Mouse (Mus musculus) urinary bladder, adult 2 months (tissue): ENCODE data around the gene Hist1h2ak. TPM values are rescaled to one million over a fixed set of nuclear protein-coding genes. Genes with fewer than 3 reads are reported as not detected.
"Not testable (repeated sequence)": the region's sequence is repeated elsewhere in the genome, so short reads cannot be mapped to it uniquely, and the experiment has no call there.

Experiments
- DNase-seq: peaks from one replicate; pipeline ENCODE4 v3.0.0; 2022; ENCODE audit warnings: low spot score
- polyA plus RNA-seq: library from polyadenylated mRNA; depleted of rRNA; stranded (reverse); fragments of >200 nt; gene quantifications from 2 replicates; pipeline ENCODE4 v1.2.3, GENCODE M21; 2012

Gene Hist1h2ak
- polyA plus RNA-seq, 1 experiment: not detected

DNA sequence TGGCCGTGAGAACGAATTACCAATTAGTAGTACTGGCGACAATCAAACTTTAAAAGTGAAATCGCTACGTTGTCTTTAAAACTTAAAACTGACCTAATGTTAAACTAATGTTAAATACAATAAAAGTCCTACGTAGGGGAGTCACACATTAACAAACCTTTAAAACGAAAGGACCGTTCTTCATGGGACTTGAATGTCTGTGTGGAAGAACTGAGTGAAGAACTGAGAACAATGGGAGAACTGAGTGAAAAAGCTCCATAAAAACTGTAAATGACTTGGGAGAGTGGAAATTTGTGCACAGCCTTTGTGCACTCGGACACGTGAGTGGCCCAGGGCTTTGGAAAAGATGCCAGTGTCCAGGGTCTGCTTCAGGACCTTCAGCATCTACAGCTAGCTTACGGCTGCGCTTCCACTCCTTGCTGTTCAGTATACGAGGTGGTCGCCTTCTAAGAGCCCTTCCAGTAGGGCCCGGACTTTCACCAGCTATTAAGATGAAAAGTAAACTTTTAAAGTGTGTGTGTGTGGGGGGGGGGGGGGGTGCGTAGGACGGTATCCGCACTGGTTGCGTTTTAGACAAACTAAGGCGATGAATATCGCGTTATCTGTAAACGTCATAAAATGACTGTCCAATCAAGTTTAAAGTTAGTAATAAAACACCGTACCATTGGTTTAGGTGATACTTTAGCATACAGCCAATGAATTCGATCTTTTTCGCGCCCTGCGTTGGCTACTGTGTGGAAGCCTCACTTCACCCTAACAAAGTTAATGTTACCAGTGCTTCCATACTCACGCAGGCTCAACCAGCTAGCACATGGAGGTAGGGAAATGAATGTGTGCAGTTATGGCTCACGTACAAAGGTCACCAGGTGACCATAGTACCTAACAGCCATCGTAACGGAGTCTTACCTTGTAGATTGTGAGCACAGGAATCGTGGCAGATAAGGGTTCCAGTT is 25.5 kb upstream of the Hist1h2ak start:
- DNase-seq: no peak

DNA sequence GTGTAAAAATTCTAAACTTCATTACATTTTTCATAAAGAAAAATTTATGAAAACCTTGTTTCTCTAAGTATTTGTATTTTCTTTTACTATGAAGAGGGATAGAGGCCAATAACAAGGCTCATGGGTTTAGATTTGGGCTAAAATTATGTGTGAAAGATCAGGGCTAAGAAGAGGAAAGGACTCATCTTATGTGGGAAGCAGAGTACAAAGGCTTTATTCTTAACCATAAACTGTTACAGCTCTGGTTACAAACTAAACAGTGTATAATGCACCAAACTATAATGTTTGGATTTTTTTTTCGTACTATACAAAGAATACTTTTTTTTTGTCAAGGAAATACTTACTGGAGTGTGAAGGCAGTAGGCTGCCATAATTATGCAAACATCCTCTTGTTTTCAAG is 2.1 kb upstream of the Hist1h2ak start:
- no peak for DNase-seq

DNA sequence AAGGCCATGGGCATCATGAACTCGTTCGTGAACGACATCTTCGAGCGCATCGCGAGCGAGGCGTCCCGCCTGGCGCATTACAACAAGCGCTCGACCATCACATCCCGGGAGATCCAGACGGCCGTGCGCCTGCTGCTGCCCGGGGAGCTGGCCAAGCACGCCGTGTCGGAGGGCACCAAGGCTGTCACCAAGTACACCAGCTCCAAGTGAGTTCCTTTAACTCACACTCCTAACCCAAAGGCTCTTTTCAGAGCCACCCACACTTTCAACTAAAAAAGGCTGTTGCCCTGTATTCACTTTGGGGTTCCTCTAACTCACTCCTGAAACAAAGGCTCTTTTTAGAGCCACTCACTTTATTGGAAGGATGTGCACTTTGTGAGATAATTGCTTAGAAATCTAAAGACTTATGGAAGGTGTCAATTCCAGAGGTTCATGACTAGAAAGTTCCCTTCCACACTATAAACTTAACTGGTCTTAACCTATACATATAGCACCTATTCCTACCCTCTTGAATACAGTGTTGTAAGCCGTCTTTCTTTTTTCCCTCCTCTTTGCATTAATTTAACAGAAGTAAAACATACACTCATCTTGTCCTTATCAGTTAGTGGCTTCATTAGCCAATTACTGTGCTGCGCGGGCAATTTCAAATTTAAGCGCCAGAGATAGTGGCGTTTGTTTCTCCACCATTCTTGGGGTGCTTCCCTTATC is 821 bp upstream of the Hist1h2ak start:
- DNase-seq: not testable (repeated sequence)

DNA sequence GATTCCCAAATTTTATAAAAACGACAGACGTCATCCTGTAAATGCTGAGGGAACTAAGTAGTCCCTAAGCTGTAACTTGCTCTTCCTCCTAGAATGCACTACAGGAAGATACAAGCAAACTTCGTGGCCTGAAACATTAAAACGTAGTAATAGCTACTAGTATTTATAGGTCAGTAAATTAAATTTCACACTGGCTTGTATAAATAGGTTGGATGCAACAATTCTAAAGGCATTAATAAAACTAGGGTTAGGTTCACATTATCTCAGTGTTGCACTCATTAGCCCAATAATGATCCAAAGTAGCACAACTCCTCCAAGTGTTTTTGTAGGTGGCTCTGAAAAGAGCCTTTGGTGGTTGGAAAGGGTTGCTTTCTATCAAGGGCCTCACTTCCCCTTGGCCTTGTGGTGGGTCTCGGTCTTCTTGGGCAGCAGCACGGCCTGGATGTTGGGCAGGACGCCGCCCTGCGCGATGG is 540 bp downstream of the Hist1h2ak start:
- no peak for DNase-seq

DNA sequence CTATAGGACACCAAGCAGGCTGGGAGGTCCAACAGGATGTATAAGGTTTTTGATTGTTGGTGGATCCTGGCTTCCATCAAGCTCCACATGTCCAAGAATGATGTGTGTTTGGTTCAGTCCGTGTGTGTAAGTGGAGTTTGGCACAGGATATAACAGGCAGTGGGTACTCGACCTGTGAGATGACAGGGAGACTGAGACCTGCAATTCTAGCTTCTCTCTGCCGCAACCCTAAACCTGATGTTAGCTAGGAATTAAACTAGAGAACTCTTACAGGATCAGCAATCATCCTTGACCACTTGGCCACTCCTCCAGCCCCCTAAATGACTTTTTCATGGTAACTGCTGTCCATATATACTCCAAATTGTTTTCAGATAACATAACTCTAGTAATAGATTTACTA is 1.3 kb downstream of the Hist1h2ak start:
- DNase-seq: no peak

DNA sequence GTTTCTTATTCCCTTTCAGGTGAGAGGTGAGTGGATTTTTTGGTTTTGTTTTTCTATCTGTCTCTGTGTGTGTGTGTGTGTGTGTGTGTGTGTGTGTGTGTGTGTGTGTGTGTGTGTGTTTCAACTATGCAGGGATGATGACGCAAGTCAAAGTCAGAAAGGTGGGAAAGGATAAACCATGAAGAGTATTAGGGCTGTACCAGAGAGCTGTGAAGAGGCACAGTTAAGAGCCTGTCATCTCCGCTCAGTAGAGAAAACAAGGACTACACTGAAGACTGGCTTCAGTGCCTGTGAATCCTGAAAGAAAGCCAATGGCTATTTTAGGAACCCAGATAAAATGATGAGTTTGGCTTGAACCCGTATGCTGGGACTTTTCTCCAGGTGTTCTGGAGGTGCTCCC is 1.8 kb downstream of the Hist1h2ak start:
- DNase-seq: no peak

DNA sequence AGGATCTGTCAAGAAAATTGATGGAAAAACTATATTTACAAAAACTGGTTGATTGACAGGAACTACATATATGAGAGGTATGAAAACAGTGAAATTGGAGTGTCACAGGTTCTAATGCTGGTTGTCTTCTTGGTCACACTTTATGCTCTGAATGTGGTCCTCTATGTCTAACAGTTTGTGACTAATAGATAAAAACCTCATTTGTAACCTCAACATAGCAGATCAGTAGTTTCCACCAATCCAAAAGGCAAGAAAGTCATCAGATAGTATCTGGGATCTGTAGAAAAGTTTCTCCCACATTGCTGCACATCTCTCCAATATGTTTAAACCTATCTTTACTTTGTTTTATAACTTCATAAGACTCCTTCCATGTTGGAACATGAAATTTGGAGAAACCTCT is 2.2 kb downstream of the Hist1h2ak start:
- DNase-seq: no peak

DNA sequence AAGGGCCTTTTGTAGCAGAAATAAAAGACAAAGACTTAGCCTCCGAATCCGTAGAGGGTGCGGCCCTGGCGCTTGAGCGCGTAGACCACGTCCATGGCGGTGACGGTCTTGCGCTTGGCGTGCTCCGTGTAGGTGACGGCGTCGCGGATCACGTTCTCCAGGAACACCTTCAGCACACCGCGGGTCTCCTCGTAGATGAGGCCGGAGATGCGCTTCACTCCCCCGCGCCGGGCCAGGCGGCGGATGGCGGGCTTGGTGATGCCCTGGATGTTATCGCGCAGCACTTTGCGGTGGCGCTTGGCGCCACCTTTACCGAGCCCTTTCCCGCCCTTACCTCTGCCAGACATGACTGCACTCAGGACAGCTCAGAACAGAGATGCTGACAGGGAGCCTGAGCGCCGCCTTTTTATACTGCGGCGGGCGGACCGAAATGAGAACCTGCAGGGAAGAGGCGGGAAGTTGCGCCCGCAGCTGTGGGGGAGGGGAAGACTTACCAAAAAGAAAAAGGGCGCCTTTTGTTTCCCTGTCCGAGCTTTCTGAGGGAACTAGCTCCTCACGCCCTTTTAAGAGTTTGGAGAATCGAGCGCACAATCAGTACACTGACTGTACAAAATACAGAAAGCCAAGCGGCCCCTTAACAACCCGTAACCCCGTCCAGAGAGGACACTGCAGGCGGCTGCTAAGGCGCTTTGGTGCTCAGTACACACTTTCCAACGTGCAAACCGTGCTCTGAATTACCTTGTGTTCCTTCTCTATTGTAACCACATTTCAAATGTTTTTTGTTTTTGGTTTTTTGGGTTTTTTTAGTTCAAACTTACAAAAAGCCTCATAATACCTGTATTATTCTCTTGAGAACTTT is 3.2 kb downstream of the Hist1h2ak start, which contains the start of gene Hist1h4k:
Gene Hist1h4k (minus strand): TSS at position 347 of the 859 bp plus-strand sequence.
- DNase-seq: peak; percentile 73

DNA sequence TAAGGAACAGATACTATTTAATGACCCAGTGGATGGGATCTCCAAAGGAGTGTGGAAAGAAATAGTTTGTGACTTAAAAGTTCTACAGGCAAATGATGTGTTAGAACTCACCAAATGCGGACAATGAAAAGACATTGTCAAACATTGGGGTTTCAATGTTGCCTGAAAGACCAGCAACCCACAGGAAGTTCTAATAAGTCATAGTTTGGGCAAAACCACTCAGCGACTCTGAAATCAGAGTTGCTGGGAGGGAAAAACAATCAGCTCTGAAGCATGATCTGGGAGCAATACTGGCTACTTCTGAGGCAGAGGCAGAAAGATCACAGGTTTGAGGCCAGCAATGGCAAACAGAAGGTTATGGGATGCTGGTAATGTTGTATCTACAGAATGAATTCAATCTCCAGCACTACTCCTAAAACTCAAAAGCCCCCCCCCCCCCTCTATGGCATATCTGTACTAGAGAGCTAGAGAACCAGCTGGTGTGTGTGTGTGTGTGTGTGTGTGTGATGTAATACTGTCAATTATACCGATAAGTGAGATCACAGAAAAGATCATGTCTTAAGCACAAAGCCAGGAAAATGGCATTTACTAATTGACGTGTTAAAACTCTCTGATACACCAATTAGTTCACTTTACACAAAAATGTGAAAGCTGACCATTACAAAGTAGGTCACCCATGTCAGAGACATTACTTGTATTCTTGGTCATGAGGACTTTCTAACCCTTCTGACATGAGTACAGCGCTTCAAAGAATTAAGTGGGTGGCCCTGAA is 4.1 kb downstream of the Hist1h2ak start:
- no peak for DNase-seq

DNA sequence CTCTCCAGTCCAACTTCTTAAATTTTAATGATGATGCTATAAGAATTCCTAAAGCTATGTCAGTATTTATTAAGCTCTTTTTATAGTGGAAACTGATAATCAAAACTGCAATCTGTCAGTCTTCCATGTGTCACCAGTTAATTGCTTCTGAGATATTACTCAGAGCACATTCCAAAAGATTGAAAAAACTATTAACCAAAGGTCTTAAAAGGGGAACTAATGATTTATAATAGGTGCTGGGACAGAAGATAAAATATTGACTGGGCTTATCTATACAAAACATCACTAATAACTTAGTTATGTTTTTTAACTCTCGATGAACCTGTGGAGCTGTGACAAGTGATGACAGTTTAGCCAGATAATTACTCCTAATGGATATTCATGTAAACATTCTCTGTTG is 8.6 kb downstream of the Hist1h2ak start:
- DNase-seq: no peak

DNA sequence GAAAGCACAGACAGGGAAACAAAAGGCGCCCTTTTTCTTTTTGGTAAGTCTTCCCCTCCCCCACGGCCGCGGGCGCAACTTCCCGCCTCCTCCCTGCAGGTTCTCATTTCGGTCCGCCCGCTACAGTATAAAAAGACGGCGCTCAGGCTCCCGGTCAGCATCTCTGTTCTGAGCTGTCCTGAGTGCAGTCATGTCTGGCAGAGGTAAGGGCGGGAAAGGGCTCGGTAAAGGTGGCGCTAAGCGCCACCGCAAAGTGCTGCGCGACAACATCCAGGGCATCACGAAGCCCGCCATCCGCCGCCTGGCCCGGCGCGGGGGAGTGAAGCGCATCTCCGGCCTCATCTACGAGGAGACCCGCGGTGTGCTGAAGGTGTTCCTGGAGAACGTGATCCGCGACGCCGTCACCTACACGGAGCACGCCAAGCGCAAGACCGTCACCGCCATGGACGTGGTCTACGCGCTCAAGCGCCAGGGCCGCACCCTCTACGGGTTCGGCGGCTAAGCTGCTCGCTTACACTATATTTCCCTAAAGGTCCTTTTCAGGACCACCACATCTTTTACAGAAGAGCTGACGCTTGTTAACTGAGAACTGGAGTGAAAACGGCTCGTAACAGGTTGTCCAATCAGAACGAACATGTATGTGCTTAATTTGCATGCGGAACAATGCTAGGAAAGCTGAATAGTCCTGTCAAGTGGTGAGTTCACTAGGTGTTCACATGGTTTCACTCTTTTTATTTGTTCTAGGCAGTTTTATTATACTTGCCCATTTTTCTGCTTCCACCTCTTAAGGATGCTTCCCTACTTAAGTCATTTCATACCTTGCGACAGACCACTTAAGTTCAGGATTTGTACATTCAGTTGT is 18.5 kb downstream of the Hist1h2ak start, which contains the start of gene Hist1h4j:
Gene Hist1h4j (plus strand): TSS at position 159 of the 862 bp plus-strand sequence.
- DNase-seq: peak; percentile 46

DNA sequence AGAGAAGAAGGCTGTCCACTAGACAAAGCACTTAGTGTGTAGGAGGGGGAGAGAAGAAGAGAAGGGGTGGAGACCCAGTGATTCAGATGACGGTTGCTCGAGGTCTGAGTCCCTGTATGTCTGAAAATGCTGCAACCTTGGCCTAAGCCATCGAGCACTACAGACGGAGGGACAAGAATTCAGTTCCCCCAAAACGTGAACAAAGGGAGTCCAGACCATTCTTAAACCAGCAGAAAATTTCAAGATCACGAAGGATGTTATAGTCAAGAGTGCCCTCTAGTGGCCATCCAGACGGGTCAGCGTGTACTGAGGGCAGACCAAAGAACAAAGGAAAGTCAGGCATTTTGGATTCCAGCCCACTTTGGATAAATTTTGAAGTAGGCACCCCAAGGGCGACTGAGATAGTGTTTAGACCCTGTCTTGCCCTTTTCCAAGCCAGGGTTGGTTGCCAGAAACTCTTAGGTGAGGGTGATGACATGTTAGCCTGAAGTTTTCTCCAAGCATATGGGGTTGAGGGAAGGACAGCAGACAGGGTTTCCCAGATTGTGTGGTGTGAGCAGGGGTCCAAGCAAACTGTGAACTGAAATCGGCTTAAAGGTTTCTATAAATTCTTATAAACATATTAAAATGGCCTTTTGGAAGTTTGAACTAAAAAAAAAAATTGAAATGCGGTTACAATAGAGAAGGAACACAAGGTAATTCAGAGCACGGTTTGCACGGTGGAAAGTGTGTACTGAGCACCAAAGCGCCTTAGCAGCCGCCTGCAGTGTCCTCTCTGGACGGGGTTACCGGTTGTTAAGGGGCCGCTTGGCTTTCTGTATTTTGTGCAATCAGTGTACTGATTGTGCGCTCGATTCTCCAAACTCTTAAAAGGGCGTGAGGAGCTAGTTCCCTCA is 19.4 kb downstream of the Hist1h2ak start:
- DNase-seq: no peak

DNA sequence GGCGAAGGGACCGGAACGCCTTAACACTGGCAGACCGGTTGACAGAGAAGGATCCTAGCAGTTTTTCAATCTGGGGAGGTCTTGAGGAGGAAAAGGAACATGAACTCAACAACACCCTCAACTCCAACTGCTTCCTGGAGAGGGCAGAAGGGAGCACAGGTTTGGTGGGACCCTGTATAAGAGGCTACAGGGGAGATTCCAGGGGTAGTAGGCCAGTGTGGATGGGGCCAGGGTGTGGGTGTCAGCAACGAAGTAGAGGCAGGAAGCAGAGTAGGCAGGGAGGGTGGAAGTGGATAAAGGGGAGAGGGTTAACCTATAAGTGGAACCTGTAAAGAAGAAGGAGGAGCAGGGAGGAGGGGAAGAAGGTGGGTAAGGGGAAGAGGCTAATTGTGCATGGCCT is 20.2 kb downstream of the Hist1h2ak start:
- DNase-seq: no peak

DNA sequence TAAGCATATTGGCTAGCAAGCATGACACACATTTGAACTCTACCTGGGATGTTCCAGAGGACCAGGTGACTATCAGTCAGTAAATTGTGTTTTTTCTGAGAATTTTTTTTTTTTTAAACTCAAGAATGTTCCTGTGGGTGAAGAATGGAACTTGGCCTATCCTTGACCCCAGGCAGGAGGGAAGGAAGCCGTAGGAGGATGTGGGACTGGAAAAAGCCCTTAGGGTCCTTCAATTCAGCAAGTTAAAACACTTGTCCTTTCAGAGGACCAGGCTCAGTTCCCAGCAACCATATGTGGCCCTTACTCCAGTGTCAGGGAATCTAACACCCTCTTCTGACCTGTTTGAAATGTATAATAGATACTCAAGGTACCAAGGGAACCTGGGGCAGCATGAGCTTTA is 24.1 kb downstream of the Hist1h2ak start:
- no peak for DNase-seq

DNA sequence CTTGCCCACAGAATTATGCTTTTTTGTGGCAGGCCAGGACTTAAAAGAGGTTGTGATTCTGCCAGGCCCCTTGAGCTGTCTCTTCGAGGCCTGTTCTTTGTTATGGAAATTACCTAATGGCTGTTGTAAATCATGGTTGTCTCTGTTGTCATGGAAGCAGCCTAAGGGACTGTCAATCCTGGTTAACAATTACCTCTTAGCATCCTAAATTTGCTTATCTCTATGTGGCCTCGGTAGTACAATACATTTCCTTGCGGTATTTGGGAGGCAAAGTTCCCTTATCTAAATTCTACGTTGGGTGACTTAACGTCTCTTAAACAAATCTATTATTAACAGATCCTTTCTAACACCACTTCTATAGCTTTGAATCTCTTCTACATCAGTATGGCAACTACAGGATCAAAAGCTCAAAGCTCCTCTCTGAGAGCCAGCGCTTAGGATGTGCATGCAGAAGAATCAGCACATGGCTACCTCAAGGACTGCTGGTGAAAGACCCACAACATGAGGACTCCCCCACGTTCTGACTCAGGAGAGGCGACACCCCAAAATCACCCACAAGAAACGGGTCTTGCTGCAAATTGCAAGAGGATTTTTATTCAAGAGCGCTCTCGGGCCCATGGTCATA is 25.6 kb downstream of the Hist1h2ak start:
- DNase-seq: no peak

DNA sequence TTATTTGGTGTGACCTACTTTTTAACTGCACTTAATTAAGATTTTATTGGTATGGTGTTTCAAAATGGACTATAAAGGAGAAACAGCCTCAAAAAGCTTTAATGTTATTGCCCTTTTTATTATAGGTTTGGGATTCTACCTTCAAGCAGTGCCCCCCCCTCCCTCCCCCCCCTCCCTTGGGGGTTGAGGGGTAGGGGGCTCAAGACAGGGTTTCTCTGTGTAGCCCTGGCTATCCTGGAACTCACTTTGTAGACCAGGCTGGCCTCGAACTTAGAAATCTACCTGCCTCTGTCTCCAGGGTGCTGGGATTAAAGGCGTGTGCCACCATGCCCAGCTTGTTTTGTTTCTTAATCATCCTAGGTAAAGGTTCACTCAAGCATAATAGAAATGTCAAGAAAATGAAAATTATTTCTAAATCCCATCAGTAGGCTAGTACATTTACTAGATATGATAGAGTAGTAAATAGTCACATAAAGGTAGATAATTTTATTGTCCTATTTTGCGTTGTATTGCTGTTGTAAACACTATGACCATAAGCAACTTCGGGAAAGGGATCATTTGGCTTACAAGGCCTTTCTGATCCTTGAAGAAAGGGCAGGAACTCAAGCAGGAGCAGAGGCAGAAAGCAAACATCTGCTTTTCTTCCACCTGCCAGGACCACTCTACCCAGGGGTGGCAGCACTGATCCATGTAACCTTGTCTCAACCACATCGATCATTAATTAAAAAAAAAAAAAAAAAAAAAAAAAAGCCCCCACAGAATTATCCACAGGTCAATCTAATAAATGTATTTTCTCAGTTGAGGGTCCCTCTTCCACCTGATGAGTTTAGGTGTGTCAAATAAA is 30.4 kb downstream of the Hist1h2ak start:
- no peak for DNase-seq

DNA sequence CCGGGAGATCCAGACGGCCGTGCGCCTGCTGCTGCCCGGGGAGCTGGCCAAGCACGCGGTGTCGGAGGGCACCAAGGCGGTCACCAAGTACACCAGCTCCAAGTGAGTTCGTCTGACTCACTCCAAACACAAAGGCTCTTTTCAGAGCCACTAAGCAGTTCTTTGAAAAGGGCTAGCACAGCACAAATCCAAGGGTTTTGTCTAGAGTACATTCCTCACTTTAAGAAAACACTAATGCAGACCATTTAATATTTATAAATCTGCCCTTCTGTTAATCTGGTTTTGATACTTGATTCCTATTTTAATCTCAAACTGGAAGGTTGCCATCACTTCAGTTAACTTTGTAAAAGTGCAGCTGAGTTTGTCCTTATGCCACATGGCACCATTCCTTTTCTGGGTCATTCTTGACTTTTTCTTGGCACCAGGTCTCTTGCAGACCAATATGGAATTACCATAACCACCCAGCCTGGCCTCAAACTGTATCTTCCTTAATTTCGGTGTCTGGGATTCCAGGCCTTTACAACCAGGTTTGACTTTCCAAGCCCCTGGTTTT is 31.2 kb downstream of the Hist1h2ak start:
- DNase-seq: no peak
